Mouse (Mus musculus): ENCODE data around the gene Pitpna. TPM values are rescaled to one million over a fixed set of nuclear protein-coding genes. Genes with fewer than 3 reads are reported as not detected.

Gene Pitpna
- polyA plus RNA-seq, 1 experiment from 2014 or later: 83.2 TPM

DNA sequence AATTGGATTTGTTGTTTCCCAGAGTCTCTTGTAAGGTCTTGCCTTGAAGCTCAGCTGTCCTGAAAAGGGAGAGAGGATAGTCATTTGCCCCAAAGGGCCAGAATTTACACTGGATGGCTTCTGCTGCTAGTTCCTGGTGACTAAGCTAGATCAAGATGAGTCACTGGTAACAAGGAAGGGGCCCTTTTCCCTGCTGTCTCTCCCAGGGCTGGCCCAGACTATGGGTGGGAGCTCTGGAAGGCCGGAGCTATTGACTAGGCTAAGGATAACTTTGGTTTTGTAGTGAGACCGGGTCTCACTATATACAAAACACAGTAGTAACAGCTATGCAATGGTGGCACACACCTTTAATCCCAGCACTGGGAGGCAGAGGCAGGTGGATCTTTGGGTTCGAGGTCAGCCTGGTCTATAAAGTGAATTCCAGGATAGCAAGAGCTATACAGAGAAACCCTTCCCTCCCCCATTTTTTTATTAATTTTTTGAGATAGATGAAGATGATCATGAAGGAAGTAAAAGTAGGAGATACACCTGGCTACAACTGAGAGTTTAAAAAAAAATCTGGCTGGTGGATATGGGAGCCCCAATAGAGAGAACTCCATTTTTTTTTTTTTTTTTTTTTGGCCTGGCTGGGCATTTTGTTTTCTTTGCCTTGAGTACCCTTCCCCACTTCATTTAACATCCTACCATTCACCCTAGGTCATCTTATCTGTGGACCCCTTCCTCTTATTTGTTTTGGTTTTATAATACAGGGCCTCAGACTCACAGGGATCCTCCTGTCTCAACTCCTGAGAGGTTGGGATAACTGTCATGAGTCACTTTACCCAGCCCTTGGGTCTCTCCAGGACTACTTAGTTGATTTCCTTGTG is 90.2 kb downstream of the Pitpna start:
- ATAC-seq (ENCODE audit: insufficient number of reproducible peaks, insufficient read depth, low FRiP score, low read depth): 0 out of 2 replicates have a peak, but pooled peaks have one; percentile 5
- H3K27ac ChIP-seq (replicated peaks in 1 of 2; ENCODE audit: control insufficient read depth in 1 of 2, insufficient read depth in 1 of 2, low read depth in 2 of 2, low read length in 2 of 2): peak overlapping the region; percentile 49 to 97
- H3K4me2 ChIP-seq (ENCODE audit: low read length): peak overlapping the region; percentile 70
- H3K36me3 ChIP-seq (ENCODE audit: control insufficient read depth, insufficient read depth, low read length): peaks cover 18% of the 10 kb centered on the region
- H3K4me1 ChIP-seq (ENCODE audit: control insufficient read depth in 2 of 2, insufficient read depth in 2 of 2, low read length in 2 of 2): peaks cover 3 to 17% of the 10 kb centered on the region in 2 experiments
- peak overlapping the region; percentile 72 to 98 for H3K4me3 ChIP-seq (ENCODE audit: control insufficient read depth in 1 of 2, insufficient read depth in 1 of 2, low read depth in 1 of 2, low read length in 2 of 2)
- peak overlapping the region; percentile 99 for H3K9ac ChIP-seq (ENCODE audit: low read length)
- H3K9me3 ChIP-seq (ENCODE audit: control insufficient read depth, low read length): no peaks in the 10 kb centered on the region
- no peaks in the 10 kb centered on the region for H3K27me3 ChIP-seq (ENCODE audit: control insufficient read depth, insufficient read depth, low read length)
- 74% methylated on average over 3 of the region's 3 CpGs for WGBS

Small RNAs within 50 kb of the gene (microRNA-seq; reads per million reads assigned to microRNA genes)
- gene Mir3971: not detected

Other genes with a start within 250 kb of the Pitpna start
- gene Rpa1, start 239.8 kb upstream of the Pitpna start, polyA plus RNA-seq (2014; fragmentation: Nextera tagmentation; extraction: Ambion mirVana): 82.8 and 87.4 TPM in 2 replicates
- gene Smyd4, start 239.7 kb upstream of the Pitpna start, polyA plus RNA-seq (2014; fragmentation: Nextera tagmentation; extraction: Ambion mirVana): 13.8 and 15.2 TPM in 2 replicates
- gene Serpinf1, start 165.4 kb upstream of the Pitpna start, polyA plus RNA-seq (2014; fragmentation: Nextera tagmentation; extraction: Ambion mirVana): 27.8 and 32.4 TPM in 2 replicates
- not detected in 2 replicates for gene Serpinf2, start 148.5 kb upstream of the Pitpna start, polyA plus RNA-seq (2014; fragmentation: Nextera tagmentation; extraction: Ambion mirVana)
- gene Wdr81, start 133.4 kb upstream of the Pitpna start, polyA plus RNA-seq (2014; fragmentation: Nextera tagmentation; extraction: Ambion mirVana): 3.1 and 3.7 TPM in 2 replicates
- 10.3 and 13.4 TPM in 2 replicates for gene Tlcd2, start 126.4 kb upstream of the Pitpna start, polyA plus RNA-seq (2014; fragmentation: Nextera tagmentation; extraction: Ambion mirVana)
- gene Prpf8, start 101.3 kb upstream of the Pitpna start, polyA plus RNA-seq (2014; fragmentation: Nextera tagmentation; extraction: Ambion mirVana): 46.8 and 48.2 TPM in 2 replicates
- 5.7 and 6.4 TPM in 2 replicates for gene Rilp, start 78.0 kb upstream of the Pitpna start, polyA plus RNA-seq (2014; fragmentation: Nextera tagmentation; extraction: Ambion mirVana)
- gene Scarf1, start 74.6 kb upstream of the Pitpna start, polyA plus RNA-seq (2014; fragmentation: Nextera tagmentation; extraction: Ambion mirVana): 9.7 and 11.3 TPM in 2 replicates
- gene Slc43a2, start 56.4 kb upstream of the Pitpna start, polyA plus RNA-seq (2014; fragmentation: Nextera tagmentation; extraction: Ambion mirVana): 1.9 and 2.7 TPM in 2 replicates
- 29.4 and 30.7 TPM in 2 replicates for gene Inpp5k, start 42.9 kb downstream of the Pitpna start, polyA plus RNA-seq (2014; fragmentation: Nextera tagmentation; extraction: Ambion mirVana)
- gene Myo1c, start 62.4 kb downstream of the Pitpna start, polyA plus RNA-seq (2014; fragmentation: Nextera tagmentation; extraction: Ambion mirVana): 47.5 and 49.6 TPM in 2 replicates
- gene Crk, start 91.2 kb downstream of the Pitpna start, polyA plus RNA-seq (2014; fragmentation: Nextera tagmentation; extraction: Ambion mirVana): 86.0 and 88.2 TPM in 2 replicates
- gene Ywhae, start 144.8 kb downstream of the Pitpna start, polyA plus RNA-seq (2014; fragmentation: Nextera tagmentation; extraction: Ambion mirVana): 712 and 732 TPM in 2 replicates
- gene Doc2b, start 208.0 kb downstream of the Pitpna start, polyA plus RNA-seq (2014; fragmentation: Nextera tagmentation; extraction: Ambion mirVana): 0.09 and 0.22 TPM in 2 replicates